Mouse (Mus musculus): ENCODE measurements around the gene Clybl.

Clybl gene

DNA sequence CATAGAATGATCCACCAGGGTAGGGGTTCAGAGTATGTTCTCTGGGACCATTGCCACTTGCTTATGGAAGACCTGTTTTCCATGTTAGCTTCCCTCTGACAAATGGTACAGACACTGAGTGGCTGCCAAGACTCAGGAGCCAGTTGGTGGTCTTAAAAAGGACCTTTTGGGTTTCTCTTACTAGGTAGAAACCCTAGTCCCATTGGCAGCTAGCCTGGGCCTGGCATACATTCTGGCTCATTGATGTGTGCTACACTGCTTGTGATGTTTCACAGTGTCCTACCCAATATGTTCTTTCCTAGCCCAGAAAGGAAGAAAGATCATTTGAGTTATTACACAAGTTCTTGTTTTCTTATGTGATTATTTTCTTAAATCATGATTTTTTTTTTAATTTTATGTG is 69.8 kb downstream of the Clybl start:
- Histone ChIP-seq H3K27me3 (ENCODE audit: control insufficient read depth, insufficient read depth, low read length, poor library complexity, severe bottlenecking) (no peaks in the 10 kb centered on the region; the same call in 1 of the 2 replicates), H3K36me3 (ENCODE audit: control insufficient read depth, insufficient read depth, low read length, poor library complexity, severe bottlenecking) (no peaks in the 10 kb centered on the region)
- no peak for DNase-seq (ENCODE audit: low read depth, low spot score)

DNA sequence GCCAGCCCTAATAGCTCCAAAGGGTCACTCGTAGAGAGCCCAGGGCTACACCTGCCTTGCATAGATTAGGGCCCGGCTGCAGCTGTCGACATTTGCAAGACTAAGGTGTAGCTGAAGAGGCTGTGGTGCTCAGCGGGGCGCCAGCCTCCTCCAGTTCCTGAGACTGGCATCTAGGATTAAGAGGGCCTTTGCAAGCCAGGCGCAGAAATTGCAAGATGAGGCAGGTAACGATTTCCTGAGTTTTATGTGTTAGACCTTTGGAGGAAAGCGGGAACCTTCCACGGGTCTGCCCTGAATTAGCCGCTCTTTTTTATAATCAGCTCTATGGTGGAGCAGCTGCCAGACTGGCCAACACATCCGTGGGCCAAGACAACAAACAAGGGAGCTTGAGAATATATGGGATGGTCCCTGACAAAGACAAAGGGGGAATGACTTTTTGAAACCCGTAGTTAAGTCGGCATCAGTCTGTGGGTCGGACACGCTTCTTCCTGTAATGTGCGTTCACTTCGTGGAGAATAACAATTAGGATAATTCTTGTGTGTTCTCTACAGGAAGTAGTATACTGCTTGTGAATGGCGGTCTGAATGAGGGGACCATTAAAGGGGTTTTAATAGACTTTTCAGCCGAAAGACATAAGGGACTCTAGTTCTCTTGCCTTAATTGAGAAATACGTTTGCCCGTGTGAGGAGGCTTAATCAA is 74.2 kb downstream of the Clybl start:
- DNase-seq (ENCODE audit: low read depth, low spot score): no peak
- Histone ChIP-seq H3K36me3 (ENCODE audit: control insufficient read depth, insufficient read depth, low read length, poor library complexity, severe bottlenecking) (no peaks in the 10 kb centered on the region), H3K27me3 (ENCODE audit: control insufficient read depth, insufficient read depth, low read length, poor library complexity, severe bottlenecking) (no peaks in the 10 kb centered on the region; the same call in 1 of the 2 replicates)

DNA sequence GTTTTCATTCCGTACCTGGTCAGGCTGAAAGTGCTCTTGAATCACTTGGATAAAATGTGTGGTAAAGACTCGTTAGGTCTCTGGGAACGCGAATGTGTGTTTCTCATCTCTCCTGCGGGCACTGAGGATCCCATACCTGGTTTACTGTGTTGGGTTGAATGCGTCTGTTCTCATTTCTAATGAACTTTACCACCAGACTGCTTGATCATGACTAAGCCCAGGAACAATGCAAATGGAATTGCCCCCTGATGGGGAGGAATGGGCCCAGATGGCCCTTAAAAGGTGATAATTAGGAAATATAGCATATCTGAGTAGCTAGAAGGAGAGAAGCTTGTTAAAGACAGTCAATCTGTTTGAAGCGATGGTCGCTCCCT is 74.7 kb downstream of the Clybl start:
- no peaks in the 10 kb centered on the region; the same call in 1 of the 2 replicates for H3K27me3 ChIP-seq (ENCODE audit: control insufficient read depth, insufficient read depth, low read length, poor library complexity, severe bottlenecking)
- H3K36me3 ChIP-seq (ENCODE audit: control insufficient read depth, insufficient read depth, low read length, poor library complexity, severe bottlenecking): no peaks in the 10 kb centered on the region

DNA sequence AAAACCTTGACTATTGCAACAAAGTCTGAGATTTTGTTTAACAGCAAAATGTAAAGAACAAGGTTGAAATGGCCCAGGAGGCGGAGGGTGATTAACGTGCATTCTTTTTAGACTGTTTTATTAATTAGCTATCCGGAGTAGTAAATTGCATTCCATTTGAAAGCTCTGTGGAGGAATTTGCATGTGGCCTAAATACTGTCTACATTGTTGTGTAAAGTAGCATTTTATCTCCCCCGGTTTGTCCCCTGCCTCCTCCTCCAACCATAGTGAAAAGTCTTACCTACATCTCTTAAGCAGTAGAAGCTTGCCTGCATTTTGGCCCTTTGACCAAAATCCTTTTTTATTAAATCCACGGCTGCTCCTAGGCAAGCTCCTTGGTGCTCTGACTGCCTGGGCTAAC is 76.8 kb downstream of the Clybl start:
- Histone ChIP-seq H3K27me3 (ENCODE audit: control insufficient read depth, insufficient read depth, low read length, poor library complexity, severe bottlenecking) (no peaks in the 10 kb centered on the region; the same call in 1 of the 2 replicates), H3K36me3 (ENCODE audit: control insufficient read depth, insufficient read depth, low read length, poor library complexity, severe bottlenecking) (no peaks in the 10 kb centered on the region)
- no peak for DNase-seq (ENCODE audit: low read depth, low spot score)

More for the DNA sequence above, 74.7 kb downstream of the Clybl start:
- no peak for DNase-seq (ENCODE audit: low read depth, low spot score)

DNA sequence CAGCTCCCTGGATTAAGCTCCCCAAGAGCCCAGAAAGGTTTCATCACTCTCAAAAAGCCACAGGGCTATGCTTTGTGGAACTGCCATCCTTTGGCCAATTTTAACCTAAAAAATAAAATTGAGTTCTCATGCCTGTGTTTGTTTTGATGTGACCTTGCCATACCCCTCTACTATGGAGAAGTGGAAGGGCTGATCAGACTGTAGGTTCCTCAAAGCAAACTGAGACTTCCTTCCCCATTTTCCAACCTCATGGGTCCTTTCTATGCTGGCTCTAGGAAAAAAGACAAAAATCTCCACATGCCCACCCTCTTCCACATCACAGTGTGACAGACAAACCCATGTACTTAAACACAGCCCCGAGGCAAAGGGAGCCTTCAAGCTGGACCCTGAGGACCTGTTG is 79.7 kb downstream of the Clybl start:
- H3K36me3 ChIP-seq (ENCODE audit: control insufficient read depth, insufficient read depth, low read length, poor library complexity, severe bottlenecking): no peaks in the 10 kb centered on the region
- H3K27me3 ChIP-seq (ENCODE audit: control insufficient read depth, insufficient read depth, low read length, poor library complexity, severe bottlenecking): no peaks in the 10 kb centered on the region
- no peak for DNase-seq (ENCODE audit: low read depth, low spot score)

DNA sequence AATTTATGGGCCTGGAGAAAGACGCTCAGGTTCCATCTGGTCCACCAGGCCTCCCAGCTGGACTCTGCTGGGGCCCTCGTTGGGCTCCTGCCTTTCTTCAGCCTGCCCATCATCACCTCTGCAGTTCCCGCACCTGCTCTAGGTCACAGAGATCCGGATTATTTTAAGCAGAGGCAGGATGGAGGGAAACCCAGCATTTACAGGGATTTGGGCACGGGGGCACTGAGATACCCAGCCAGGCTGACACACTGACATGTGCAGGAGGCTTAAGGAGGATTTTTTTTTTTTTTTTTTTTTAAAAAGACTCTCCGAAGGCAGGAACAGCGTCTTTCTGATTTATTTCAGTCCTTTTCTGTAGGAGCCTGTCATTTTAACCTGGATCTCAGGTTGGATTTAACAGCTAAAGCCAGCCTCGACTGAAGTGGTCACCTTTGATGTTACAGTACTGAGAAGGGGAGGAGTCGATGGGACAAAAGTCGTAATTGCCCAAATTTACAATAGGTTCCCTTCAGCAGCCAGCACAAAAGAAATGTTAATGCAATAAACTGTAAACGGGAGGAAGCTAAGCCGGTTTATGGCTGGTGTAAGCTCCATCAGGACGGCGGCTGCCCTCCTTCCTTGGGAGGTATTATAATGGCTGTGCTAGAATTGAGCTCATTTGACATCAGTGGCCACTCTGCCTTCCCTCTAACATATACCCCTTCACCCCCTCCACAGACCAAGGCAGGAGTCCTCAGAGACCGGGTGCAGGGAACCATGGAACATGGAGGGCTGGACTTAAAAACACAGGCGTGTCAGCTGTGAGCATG is 81.6 kb downstream of the Clybl start:
- Histone ChIP-seq H3K36me3 (ENCODE audit: control insufficient read depth, insufficient read depth, low read length, poor library complexity, severe bottlenecking) (no peaks in the 10 kb centered on the region), H3K27me3 (ENCODE audit: control insufficient read depth, insufficient read depth, low read length, poor library complexity, severe bottlenecking) (no peaks in the 10 kb centered on the region)
- no peak for DNase-seq (ENCODE audit: low read depth, low spot score)

DNA sequence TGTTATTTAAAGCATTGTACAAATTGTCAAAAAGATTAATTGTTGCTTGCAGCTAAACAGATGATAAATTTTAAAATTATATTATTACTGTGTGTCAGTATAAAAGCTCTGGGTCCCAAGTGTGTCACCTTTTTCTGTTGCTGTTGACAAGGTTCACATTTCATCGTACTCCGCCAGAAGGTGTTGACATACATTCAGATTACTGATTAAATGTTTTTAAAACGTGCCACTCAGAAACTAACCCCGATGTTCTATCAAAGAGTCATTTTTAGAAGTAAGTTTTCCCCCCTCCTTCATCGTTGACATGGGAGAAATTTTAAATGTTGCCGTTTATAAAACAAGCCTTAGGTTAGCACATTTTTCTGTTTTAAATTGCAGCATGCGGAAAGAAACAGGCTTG is 83.7 kb downstream of the Clybl start:
- Histone ChIP-seq H3K36me3 (ENCODE audit: control insufficient read depth, insufficient read depth, low read length, poor library complexity, severe bottlenecking) (no peaks in the 10 kb centered on the region), H3K27me3 (ENCODE audit: control insufficient read depth, insufficient read depth, low read length, poor library complexity, severe bottlenecking) (no peaks in the 10 kb centered on the region)
- no peak for DNase-seq (ENCODE audit: low read depth, low spot score)

DNA sequence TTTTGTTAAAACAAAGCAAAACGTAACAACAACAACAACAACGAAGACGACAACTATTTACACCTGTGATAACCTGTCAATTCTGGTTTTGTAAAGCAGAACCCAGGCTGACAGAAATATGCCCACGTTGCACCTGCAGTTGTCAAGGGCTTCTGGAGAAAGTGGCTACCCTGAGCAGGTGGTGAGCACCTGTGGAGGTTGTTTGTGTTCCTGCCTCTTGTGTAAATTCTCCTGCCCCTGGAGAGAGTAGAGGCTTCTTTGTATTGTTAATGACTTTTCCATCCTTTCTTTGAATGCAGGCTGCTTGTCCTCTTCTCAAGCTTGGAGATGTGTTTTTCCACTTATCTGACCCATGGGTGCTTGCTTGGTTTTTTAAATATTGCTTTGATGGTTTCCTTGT is 86.1 kb downstream of the Clybl start:
- DNase-seq (ENCODE audit: low read depth, low spot score): no peak
- H3K36me3 ChIP-seq (ENCODE audit: control insufficient read depth, insufficient read depth, low read length, poor library complexity, severe bottlenecking): no peaks in the 10 kb centered on the region
- H3K27me3 ChIP-seq (ENCODE audit: control insufficient read depth, insufficient read depth, low read length, poor library complexity, severe bottlenecking): no peaks in the 10 kb centered on the region

DNA sequence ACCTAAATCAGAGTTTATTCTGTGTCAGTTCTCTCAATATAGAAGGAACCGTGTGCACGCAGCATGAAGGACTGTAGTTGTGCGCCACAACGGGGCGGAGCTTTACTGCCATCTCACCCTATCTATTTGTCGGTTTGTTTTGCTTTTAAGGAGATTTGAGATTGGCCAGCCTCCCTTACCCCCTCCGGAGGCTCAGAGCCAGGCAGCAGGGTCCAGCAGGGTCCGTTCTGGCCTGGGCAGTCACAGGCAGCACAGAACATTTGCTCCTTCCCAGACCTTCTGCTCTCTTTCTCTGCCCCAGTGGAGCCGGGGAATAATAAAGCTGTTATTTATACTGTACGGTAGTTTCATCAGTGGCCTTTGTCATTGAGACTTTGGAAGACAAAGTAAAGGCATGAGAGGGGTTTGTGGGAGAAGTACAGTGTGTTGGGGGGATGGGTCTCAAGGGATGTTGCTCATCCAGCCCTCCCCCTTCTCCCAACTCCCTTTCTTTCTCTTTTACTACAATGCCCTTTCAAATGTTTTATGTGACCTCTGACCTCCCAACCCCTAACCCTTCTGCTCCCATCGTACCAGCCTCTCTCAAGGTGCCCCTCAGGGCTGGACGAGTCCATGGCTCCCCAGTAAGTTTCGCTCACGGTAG is 89.7 kb downstream of the Clybl start:
- H3K27me3 ChIP-seq (ENCODE audit: control insufficient read depth, insufficient read depth, low read length, poor library complexity, severe bottlenecking): no peaks in the 10 kb centered on the region
- DNase-seq (ENCODE audit: low read depth, low spot score): no peak
- H3K36me3 ChIP-seq (ENCODE audit: control insufficient read depth, insufficient read depth, low read length, poor library complexity, severe bottlenecking): no peaks in the 10 kb centered on the region

DNA sequence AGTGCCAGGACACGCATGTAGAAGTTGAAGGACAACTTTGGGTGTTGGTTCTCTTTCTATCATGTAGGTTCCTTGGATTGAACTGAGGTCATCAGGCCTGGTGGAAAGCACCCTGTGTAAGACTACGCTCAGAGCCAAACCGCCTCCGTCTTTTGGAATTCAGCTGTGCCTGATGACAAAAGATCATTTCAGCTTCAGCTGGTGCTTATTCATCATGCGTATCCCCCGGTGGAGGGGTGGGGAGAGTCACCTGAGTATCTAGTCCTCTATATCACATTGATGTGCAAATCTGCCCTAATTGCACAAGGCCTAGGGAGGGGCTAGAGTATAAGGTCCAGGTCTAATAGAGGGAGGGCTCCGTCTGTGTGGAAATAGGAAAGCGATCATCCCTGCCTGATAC is 95.6 kb downstream of the Clybl start:
- no peaks in the 10 kb centered on the region for H3K27me3 ChIP-seq (ENCODE audit: control insufficient read depth, insufficient read depth, low read length, poor library complexity, severe bottlenecking)

DNA sequence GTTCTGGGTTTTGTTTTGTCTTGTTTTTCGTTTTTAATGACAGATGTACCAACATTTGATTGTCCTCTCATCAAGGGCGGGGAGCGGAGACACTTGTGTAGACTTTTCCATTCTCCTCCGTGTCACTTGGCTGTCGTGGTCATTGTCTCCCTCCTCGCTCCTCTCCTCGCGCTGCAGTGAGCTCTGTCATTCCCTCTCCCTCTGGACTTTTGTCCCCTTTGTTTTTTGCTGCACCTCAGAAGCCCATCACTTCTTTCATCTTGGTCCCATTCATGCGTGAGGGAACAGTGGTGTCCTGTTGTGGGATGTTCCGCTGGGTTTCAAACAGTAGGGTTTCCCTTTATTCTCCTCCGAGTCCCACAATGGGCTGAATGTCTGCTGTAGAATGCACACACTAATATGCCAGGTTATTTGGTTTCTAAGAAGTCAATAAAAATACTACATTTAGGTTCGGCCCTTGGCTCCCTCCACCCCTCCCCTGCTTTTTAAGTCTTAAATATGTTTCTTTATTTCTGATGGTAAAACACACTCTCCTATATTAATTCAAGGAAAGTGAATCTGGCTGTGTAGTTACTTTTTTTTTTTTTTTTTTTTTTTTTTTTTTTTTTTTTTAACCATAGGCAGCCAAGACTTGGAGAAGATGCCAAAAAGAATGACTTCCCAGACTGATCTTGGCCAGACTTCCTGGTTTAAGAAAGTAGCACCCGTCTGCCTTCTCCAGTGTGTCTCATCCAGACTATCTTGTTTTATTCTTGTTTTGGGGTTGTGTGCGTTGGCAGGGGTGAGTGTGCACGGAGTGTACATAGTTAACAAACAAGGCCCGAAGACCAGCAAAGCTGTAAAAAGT is 98.2 kb downstream of the Clybl start:
- H3K36me3 ChIP-seq (ENCODE audit: control insufficient read depth, insufficient read depth, low read length, poor library complexity, severe bottlenecking): no peaks in the 10 kb centered on the region
- DNase-seq (ENCODE audit: low read depth, low spot score): no peak
- no peaks in the 10 kb centered on the region for H3K27me3 ChIP-seq (ENCODE audit: control insufficient read depth, insufficient read depth, low read length, poor library complexity, severe bottlenecking)

More for the DNA sequence above, 95.6 kb downstream of the Clybl start:
- no peak for DNase-seq (ENCODE audit: low read depth, low spot score)
- H3K36me3 ChIP-seq (ENCODE audit: control insufficient read depth, insufficient read depth, low read length, poor library complexity, severe bottlenecking): no peaks in the 10 kb centered on the region

DNA sequence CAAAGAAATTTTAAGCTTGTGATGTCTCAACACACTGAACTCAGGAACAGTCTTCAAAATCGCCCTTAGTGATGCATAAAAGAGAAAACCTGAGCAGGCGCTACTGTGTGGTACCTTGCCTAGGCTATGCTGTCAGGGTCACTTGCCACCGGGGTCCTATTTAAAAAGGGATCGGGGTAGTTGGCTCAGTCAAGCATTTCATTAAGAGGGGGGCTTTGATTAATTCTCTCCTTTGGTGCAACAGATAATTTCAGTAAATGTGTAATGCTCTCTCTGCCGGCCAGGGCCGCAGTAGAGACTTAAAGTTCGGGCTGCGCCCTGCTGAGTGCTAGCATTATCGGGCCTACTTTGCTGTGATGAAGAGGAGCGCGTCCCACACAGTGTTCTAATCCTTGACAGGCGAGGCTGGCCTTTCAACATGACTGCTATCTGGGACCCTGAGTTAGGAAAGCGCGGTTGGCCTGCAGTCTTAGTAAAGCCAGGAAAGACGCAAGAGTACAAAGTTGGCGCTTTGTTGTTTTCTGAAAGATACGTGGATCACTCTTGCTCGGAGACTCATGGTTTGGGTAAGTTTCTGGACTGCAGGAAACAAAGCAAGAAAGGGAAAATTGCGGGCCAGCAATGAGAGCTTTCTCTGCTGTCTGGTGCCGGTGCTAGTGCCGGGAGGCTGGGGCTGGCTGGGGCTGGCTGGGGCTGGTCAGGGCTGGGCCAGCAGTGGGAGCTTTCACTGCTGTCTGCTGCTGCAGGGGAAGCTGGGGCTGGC is 99.0 kb downstream of the Clybl start:
- DNase-seq (ENCODE audit: low read depth, low spot score): no peak
- no peaks in the 10 kb centered on the region for H3K36me3 ChIP-seq (ENCODE audit: control insufficient read depth, insufficient read depth, low read length, poor library complexity, severe bottlenecking)

DNA sequence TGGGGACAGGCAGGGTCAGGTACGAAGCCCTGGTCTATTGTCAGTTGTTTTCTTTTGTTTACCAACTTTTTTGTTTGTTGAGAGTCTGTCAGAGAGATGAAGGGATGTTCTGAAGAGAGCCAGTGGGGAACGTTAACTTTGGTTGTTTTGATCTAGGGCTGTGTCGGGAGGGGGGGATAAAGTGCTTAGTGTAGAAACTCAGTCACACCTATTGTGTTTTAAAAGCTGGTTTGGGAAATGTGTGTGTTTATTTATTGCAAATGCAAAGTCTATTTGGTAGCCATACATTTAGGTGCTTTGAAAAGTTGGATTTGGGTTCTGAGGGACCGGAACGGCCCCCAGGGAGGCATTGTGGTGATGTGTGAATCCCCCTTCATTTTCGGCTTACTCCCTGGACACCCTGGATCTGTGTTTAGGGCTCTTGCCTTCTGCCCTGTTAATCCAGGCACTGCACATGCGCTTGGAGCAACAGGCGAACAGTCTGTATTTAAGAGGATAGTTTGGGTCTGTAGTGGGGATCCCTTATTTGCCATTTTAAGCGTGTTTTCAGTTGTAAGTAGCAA is 99.6 kb downstream of the Clybl start:
- no peak for DNase-seq (ENCODE audit: low read depth, low spot score)
- no peaks in the 10 kb centered on the region for H3K36me3 ChIP-seq (ENCODE audit: control insufficient read depth, insufficient read depth, low read length, poor library complexity, severe bottlenecking)
- H3K27me3 ChIP-seq (ENCODE audit: control insufficient read depth, insufficient read depth, low read length, poor library complexity, severe bottlenecking): no peaks in the 10 kb centered on the region

More for the DNA sequence above, 99.0 kb downstream of the Clybl start:
- no peaks in the 10 kb centered on the region for H3K27me3 ChIP-seq (ENCODE audit: control insufficient read depth, insufficient read depth, low read length, poor library complexity, severe bottlenecking)

DNA sequence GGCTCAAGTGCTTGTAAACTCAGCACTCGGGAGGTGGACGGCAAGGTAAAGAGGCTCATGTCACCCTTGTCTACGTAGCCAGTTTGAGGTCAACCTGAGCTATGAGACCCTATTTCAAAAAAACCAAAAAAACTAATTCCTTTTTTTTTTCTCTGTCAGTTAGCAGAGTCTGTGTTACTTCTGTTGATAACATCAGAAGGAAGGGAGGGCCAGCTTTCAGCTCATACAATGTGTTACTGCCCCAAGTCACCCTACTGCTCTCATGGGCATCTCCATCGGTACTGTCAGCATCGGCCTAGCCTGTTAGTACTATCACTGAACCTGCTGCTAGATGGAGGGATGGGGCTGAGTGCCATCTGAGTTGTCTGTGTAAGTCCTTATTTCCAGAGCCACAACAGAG is 102.5 kb downstream of the Clybl start:
- no peaks in the 10 kb centered on the region for H3K27me3 ChIP-seq (ENCODE audit: control insufficient read depth, insufficient read depth, low read length, poor library complexity, severe bottlenecking)

More for the DNA sequence above, 102.5 kb downstream of the Clybl start:
- DNase-seq (ENCODE audit: low read depth, low spot score): no peak
- H3K36me3 ChIP-seq (ENCODE audit: control insufficient read depth, insufficient read depth, low read length, poor library complexity, severe bottlenecking): no peaks in the 10 kb centered on the region
